Mouse (Mus musculus) MEL (cell line): ENCODE measurements around the gene Parp8. TPM values are rescaled to one million over a fixed set of nuclear protein-coding genes. Genes with fewer than 3 reads are reported as not detected.

Experiments
- DNase-seq: peaks from one replicate; pipeline ENCODE4 v3.0.0; 2011; ENCODE audit warnings: low read depth, low spot score
- H3K27ac ChIP-seq: 2 replicates; pipeline ENCODE4 v1.5.1; 2012; ENCODE audit warnings: low read depth, mild to moderate bottlenecking, control low read depth, low read length, moderate library complexity; ENCODE audit not compliant: control insufficient read depth
- H3K27me3 ChIP-seq, 2 experiments: fragments of 150-350 bp in 1 of 2; sonication (generic) in 1 of 2; 2 replicates each; pipeline ENCODE4 v1.6.1; 2012; ENCODE audit warnings: low read length in 2 of 2, mild to moderate bottlenecking in 2 of 2, improper control_type of control experiment in 1 of 2, moderate library complexity in 1 of 2; ENCODE audit not compliant: insufficient read depth in 2 of 2, control insufficient read depth in 1 of 2
- H3K36me3 ChIP-seq, 2 experiments: 2 replicates each; pipeline ENCODE4 v1.6.1; 2012 to 2014; ENCODE audit warnings: low read length in 2 of 2, improper control_type of control experiment in 1 of 2, inconsistent platforms in 1 of 2, mild to moderate bottlenecking in 1 of 2; ENCODE audit not compliant: insufficient read depth in 2 of 2, control insufficient read depth in 1 of 2
- H3K4me1 ChIP-seq, 2 experiments: fragments of 150-350 bp in 1 of 2; sonication (generic) in 1 of 2; 2 replicates each; pipeline ENCODE4 v1.6.1; 2012; ENCODE audit warnings: low read length in 2 of 2, improper control_type of control experiment in 1 of 2, mild to moderate bottlenecking in 1 of 2; ENCODE audit not compliant: insufficient read depth in 2 of 2, control insufficient read depth in 1 of 2
- H3K4me3 ChIP-seq, 2 experiments: fragments of 150-350 bp in 1 of 2; sonication (generic) in 1 of 2; 2 replicates each; pipeline ENCODE4 v1.5.1; 2012; ENCODE audit warnings: low read depth in 2 of 2, low read length in 2 of 2, mild to moderate bottlenecking in 2 of 2, moderate library complexity in 2 of 2, control low read depth in 1 of 2, improper control_type of control experiment in 1 of 2; ENCODE audit not compliant: control insufficient read depth in 1 of 2, insufficient read depth in 1 of 2
- H3K79me2 ChIP-seq: 2 replicates; pipeline ENCODE4 v1.6.1; 2012; ENCODE audit warnings: mild to moderate bottlenecking, low read length, moderate library complexity; ENCODE audit not compliant: control insufficient read depth, poor library complexity, insufficient read depth
- H3K9ac ChIP-seq: 2 replicates; pipeline ENCODE4 v1.6.1; 2012; ENCODE audit warnings: low read depth, mild to moderate bottlenecking, control low read depth, low read length, moderate library complexity; ENCODE audit not compliant: control insufficient read depth, poor library complexity, severe bottlenecking
- H3K9me3 ChIP-seq: fragments of 150-350 bp; sonication (generic); replicated peaks from 2 replicates; pipeline ENCODE4 v1.6.1; 2012; ENCODE audit warnings: mild to moderate bottlenecking, low read length, improper control_type of control experiment, moderate library complexity; ENCODE audit not compliant: insufficient read depth
- BHLHE40 ChIP-seq: IDR thresholded peaks from 2 replicates; pipeline ENCODE4 v1.6.1; 2012; ENCODE audit warnings: low read depth, mild to moderate bottlenecking, inconsistent platforms, low read length, improper control_type of control experiment, borderline replicate concordance
- E2F4 ChIP-seq: IDR thresholded peaks from 2 replicates; pipeline ENCODE4 v1.6.1; 2011; ENCODE audit warnings: low read depth, low read length, improper control_type of control experiment, borderline replicate concordance
- ELF1 ChIP-seq: IDR thresholded peaks from 2 replicates; pipeline ENCODE4 v1.6.1; 2014; ENCODE audit warnings: low read depth, mild to moderate bottlenecking, inconsistent platforms, low read length, improper control_type of control experiment, moderate library complexity
- EP300 ChIP-seq, 2 experiments: IDR thresholded peaks; 2 replicates each; pipeline ENCODE4 v1.6.1; 2011; ENCODE audit warnings: improper control_type of control experiment in 2 of 2, low read length in 2 of 2, low read depth in 1 of 2, mild to moderate bottlenecking in 1 of 2
- GABPA ChIP-seq: IDR thresholded peaks from 2 replicates; pipeline ENCODE4 v1.6.1; 2012; ENCODE audit warnings: low read depth, mild to moderate bottlenecking, inconsistent platforms, low read length, improper control_type of control experiment, moderate library complexity
- GATA1 ChIP-seq: IDR thresholded peaks from 2 replicates; pipeline ENCODE4 v1.6.1; 2011; ENCODE audit warnings: low read depth, low read length, improper control_type of control experiment
- JUND ChIP-seq: IDR thresholded peaks from 2 replicates; pipeline ENCODE4 v1.6.1; 2011; ENCODE audit warnings: low read depth, mild to moderate bottlenecking, improper control_type of control experiment, low read length
- KAT2A ChIP-seq: conservative IDR thresholded peaks from 2 replicates; pipeline ENCODE4 v1.6.1; 2012; ENCODE audit warnings: low read depth, low read length, improper control_type of control experiment, inconsistent platforms
- MYB ChIP-seq: IDR thresholded peaks from 2 replicates; pipeline ENCODE4 v1.6.1; 2011; ENCODE audit warnings: mild to moderate bottlenecking, low read depth, low read length, improper control_type of control experiment
- NRF1 ChIP-seq: IDR thresholded peaks from 2 replicates; pipeline ENCODE4 v1.6.1; 2014; ENCODE audit warnings: low read depth, mild to moderate bottlenecking, inconsistent platforms, low read length, improper control_type of control experiment, moderate library complexity; ENCODE audit not compliant: poor library complexity, insufficient read depth, severe bottlenecking
- TAL1 ChIP-seq: IDR thresholded peaks from 2 replicates; pipeline ENCODE4 v1.6.1; 2012; ENCODE audit warnings: mild to moderate bottlenecking, inconsistent platforms, low read length, moderate library complexity, mixed read lengths
- TCF12 ChIP-seq: IDR thresholded peaks from 2 replicates; pipeline ENCODE4 v1.6.1; 2014; ENCODE audit warnings: low read depth, mild to moderate bottlenecking, inconsistent platforms, low read length, improper control_type of control experiment, moderate library complexity
- UBTF ChIP-seq: IDR thresholded peaks from 2 replicates; pipeline ENCODE4 v1.6.1; 2012; ENCODE audit warnings: low read depth, mild to moderate bottlenecking, inconsistent platforms, low read length, improper control_type of control experiment, moderate library complexity, borderline replicate concordance; ENCODE audit not compliant: insufficient read depth
- USF1 ChIP-seq: IDR thresholded peaks from 2 replicates; pipeline ENCODE4 v1.6.1; 2014; ENCODE audit warnings: low read depth, mild to moderate bottlenecking, inconsistent platforms, low read length, improper control_type of control experiment, moderate library complexity
- USF2 ChIP-seq, 2 experiments: IDR thresholded peaks; 2 replicates each; pipeline ENCODE4 v1.6.1; 2011 to 2012; ENCODE audit warnings: improper control_type of control experiment in 2 of 2, low read length in 2 of 2, borderline replicate concordance in 1 of 2, inconsistent platforms in 1 of 2, low read depth in 1 of 2, mild to moderate bottlenecking in 1 of 2; ENCODE audit not compliant: insufficient read depth in 1 of 2
- ZC3H11A ChIP-seq: IDR thresholded peaks from 2 replicates; pipeline ENCODE4 v1.6.1; 2012; ENCODE audit warnings: low read depth, mild to moderate bottlenecking, inconsistent platforms, low read length, improper control_type of control experiment
- ZMIZ1 ChIP-seq: IDR thresholded peaks from 2 replicates; pipeline ENCODE4 v1.6.1; 2012; ENCODE audit warnings: low read depth, mild to moderate bottlenecking, inconsistent platforms, low read length, improper control_type of control experiment, moderate library complexity
- polyA plus RNA-seq, 2 experiments: library from polyadenylated mRNA; stranded (reverse) in 1 of 2; unstranded in 1 of 2; fragments of >175 nt in 1 of 2; fragments of >200 nt in 1 of 2; gene quantifications; 2 replicates each; pipeline versions ENCODE4 v1.2.1 to v1.2.4; 2012; ENCODE audit warnings: low replicate concordance in 2 of 2, low read depth in 1 of 2; ENCODE audit not compliant: insufficient read length in 2 of 2, insufficient read depth in 1 of 2, missing spikeins in 1 of 2
- total RNA-seq: library from RNA; depleted of rRNA; stranded (reverse); fragments of 300-350 nt; gene quantifications from 2 replicates; pipeline ENCODE4 v1.2.3, GENCODE M21; 2012

The Parp8 gene
- total and polyA plus RNA-seq, 3 experiments, result not detected

- Histone ChIP-seq H3K36me3 (no peaks in the 10 kb centered on the region), H3K4me1 (no peaks in the 10 kb centered on the region), H3K9me3 (0 out of 2 replicates have a peak, but pooled peaks cover 1% of the 10 kb centered on the region), H3K4me3 (no peak overlapping the region), H3K27ac (no peak overlapping the region), H3K79me2 (no peaks in the 10 kb centered on the region), H3K9ac (no peak overlapping the region)
- DNase-seq, result no peak
- TF ChIP-seq KAT2A (no peak), NRF1 (no peak), TCF12 (no peak), ZC3H11A (no peak), EP300 (IDR thresholded peaks at IDR 0.05; ENCODE audit: low read depth in 1 of 2, low read length in 2 of 2) (no peak), USF1 (no peak), E2F4 (no peak), BHLHE40 (no peak), JUND (no peak), UBTF (no peak), GATA1 (no peak), MYB (no peak), GABPA (no peak), ELF1 (no peak), TAL1 (no peak), USF2 (IDR thresholded peaks at IDR 0.05; ENCODE audit: borderline replicate concordance in 1 of 2, insufficient read depth in 1 of 2, low read depth in 1 of 2, low read length in 2 of 2) (no peak)
- TF ChIP-seq, all 39 proteins: peak for 0
- H3K27me3 ChIP-seq, result no peaks in the 10 kb centered on the region
These were observed 51.1 kb downstream of the Parp8 start for GRCm38 (mm10) chr13:116974081-116974860.

GRCm38 (mm10) chr13:116973491-116973890 is 51.8 kb downstream of the Parp8 start:
- Histone ChIP-seq H3K9me3 (0 out of 2 replicates have a peak, but pooled peaks cover 1% of the 10 kb centered on the region), H3K27me3 (no peaks in the 10 kb centered on the region), H3K36me3 (no peaks in the 10 kb centered on the region), H3K27ac (no peak overlapping the region), H3K4me1 (no peaks in the 10 kb centered on the region), H3K9ac (no peak overlapping the region), H3K79me2 (no peaks in the 10 kb centered on the region), H3K4me3 (no peak overlapping the region)
- no peak for DNase-seq
- TF ChIP-seq KAT2A (no peak), ZMIZ1 (no peak), GATA1 (no peak), UBTF (no peak)
